Mouse (Mus musculus) left cerebral cortex, postnatal 4 days (tissue): ENCODE results near the gene Rps17. TPM values are rescaled to one million over a fixed set of nuclear protein-coding genes. Genes with fewer than 3 reads are reported as not detected.

Experiments used
- DNase-seq: peaks from one replicate; pipeline ENCODE4 v3.0.0-alpha.2; 2022
- intact Hi-C: fragments of 180-260 bp; cut with DNase I; formaldehyde crosslinking; loops from one replicate; pipeline ENCODE4 v1.15.1; 2025
- total RNA-seq, 2 experiments: library from RNA; stranded (reverse); gene quantifications; 2 replicates each; pipeline ENCODE4 v1.2.3; 2021

Rps17 gene
- 100 to 1,000 TPM; 830 to 890 TPM for total RNA-seq

GRCm38 (mm10) chr7:81344544-81345446 lies at the start of gene Rps17:
Gene Rps17, minus strand, starts transcription at chr7:81345254.
- intact Hi-C loops, result no loop called here
- DNase-seq, result peak; percentile 96

GRCm38 (mm10) chr7:81379363-81379762 lies 34.3 kb upstream of the Rps17 start:
- intact Hi-C loops, result no loop called here
- DNase-seq, result no peak

GRCm38 (mm10) chr7:81372337-81372920 lies 27.4 kb upstream of the Rps17 start:
- intact Hi-C loops, result no loop called here

GRCm38 (mm10) chr7:81371811-81372210 lies 26.8 kb upstream of the Rps17 start:
- no peak for DNase-seq
- intact Hi-C loops, result no loop called here

More at GRCm38 (mm10) chr7:81372337-81372920, 27.4 kb upstream of the Rps17 start:
- DNase-seq, result peak; percentile 65

- intact Hi-C loops, result no loop called here
- no peak for DNase-seq
Observed at GRCm38 (mm10) chr7:81369724-81370123, 24.7 kb upstream of the Rps17 start.

GRCm38 (mm10) chr7:81367946-81368345 lies 22.9 kb upstream of the Rps17 start:
- no peak for DNase-seq
- intact Hi-C loops, result no loop called here

GRCm38 (mm10) chr7:81356975-81357374 lies 11.9 kb upstream of the Rps17 start:
- DNase-seq, result no peak

GRCm38 (mm10) chr7:81356360-81356759 lies 11.3 kb upstream of the Rps17 start:
- DNase-seq, result no peak

More at GRCm38 (mm10) chr7:81356975-81357374, 11.9 kb upstream of the Rps17 start:
- intact Hi-C loops, result no loop called here

GRCm38 (mm10) chr7:81355746-81356145 lies 10.7 kb upstream of the Rps17 start:
- DNase-seq, result no peak
- intact Hi-C loops, result no loop called here

More at GRCm38 (mm10) chr7:81356360-81356759, 11.3 kb upstream of the Rps17 start:
- intact Hi-C loops, result no loop called here

GRCm38 (mm10) chr7:81351826-81352225 lies 6.8 kb upstream of the Rps17 start:
- intact Hi-C loops, result no loop called here
- no peak for DNase-seq

GRCm38 (mm10) chr7:81348206-81348605 lies 3.2 kb upstream of the Rps17 start:
- DNase-seq, result no peak
- intact Hi-C loops, result no loop called here

- intact Hi-C loops, result no loop called here
- no peak for DNase-seq
Observed at GRCm38 (mm10) chr7:81345447-81346170, 555 bp upstream of the Rps17 start.

GRCm38 (mm10) chr7:81343831-81344230 lies 1.2 kb downstream of the Rps17 start:
- intact Hi-C loops, result no loop called here
- DNase-seq, result no peak

- intact Hi-C loops, result no loop called here
- DNase-seq, result no peak
Observed at GRCm38 (mm10) chr7:81343316-81343715, 1.7 kb downstream of the Rps17 start.

- intact Hi-C loops, result no loop called here
- DNase-seq, result no peak
Observed at GRCm38 (mm10) chr7:81342356-81343094, 2.5 kb downstream of the Rps17 start.

- intact Hi-C loops, result loop anchor here (2.0 kb wide), 1 partner anchor 179 kb away; no protein-coding TSS in a partner anchor
- no peak for DNase-seq
Observed at GRCm38 (mm10) chr7:81341563-81341962, 3.5 kb downstream of the Rps17 start.

- intact Hi-C loops, result loop anchor here (2.0 kb wide), 1 partner anchor 177 kb away; no protein-coding TSS in a partner anchor
- peak; percentile 51 for DNase-seq
Observed at GRCm38 (mm10) chr7:81339783-81340182, 5.3 kb downstream of the Rps17 start.

GRCm38 (mm10) chr7:81338522-81338873 lies 6.6 kb downstream of the Rps17 start:
- intact Hi-C loops, result no loop called here
- no peak for DNase-seq

- intact Hi-C loops, result no loop called here
- DNase-seq, result no peak
Observed at GRCm38 (mm10) chr7:81337785-81338521, 7.1 kb downstream of the Rps17 start.

- DNase-seq, result peak; percentile 61
- intact Hi-C loops, result no loop called here
Observed at GRCm38 (mm10) chr7:81336432-81336786, 8.6 kb downstream of the Rps17 start.
